Mouse (Mus musculus) intestine, embryonic 14.5 days (tissue): ENCODE data around the gene Dock6. TPM values are rescaled to one million over a fixed set of nuclear protein-coding genes. Genes with fewer than 3 reads are reported as not detected.
"Not testable (repeated sequence)": the region's sequence is repeated elsewhere in the genome, so short reads cannot be mapped to it uniquely, and the experiment has no call there.

Experiments used
- ATAC-seq: fragments of 200-750 bp; cut with Nextera tagmentation; replicated peaks from 2 replicates; pipeline ENCODE4 v1.8.0; 2017; ENCODE audit warnings: low read depth, moderate number of reproducible peaks, moderate TSS enrichment, moderate library complexity; ENCODE audit not compliant: low FRiP score, low TSS enrichment
- DNase-seq: peaks from one replicate; pipeline ENCODE4 v3.0.0-alpha.2; 2018; ENCODE audit warnings: low spot score
- H3K27ac ChIP-seq: fragments of 300-500 bp; sonication (generic); 2 replicates; pipeline ENCODE4 v1.5.1; 2014; ENCODE audit warnings: low read depth, mild to moderate bottlenecking, control low read depth
- H3K27me3 ChIP-seq: fragments of 300-500 bp; sonication (generic); replicated peaks from 2 replicates; pipeline ENCODE4 v1.6.1; 2014; ENCODE audit warnings: low read length, control low read depth; ENCODE audit not compliant: control insufficient read depth, insufficient read depth
- H3K36me3 ChIP-seq: fragments of 300-500 bp; sonication (generic); 2 replicates; pipeline ENCODE4 v1.6.1; 2014; ENCODE audit warnings: low read length, control low read depth; ENCODE audit not compliant: control insufficient read depth, insufficient read depth
- H3K4me1 ChIP-seq: fragments of 300-500 bp; sonication (generic); replicated peaks from 2 replicates; pipeline ENCODE4 v1.6.1; 2014; ENCODE audit warnings: low read length, control low read depth, mixed read lengths; ENCODE audit not compliant: control insufficient read depth, insufficient read depth
- H3K4me2 ChIP-seq: fragments of 300-500 bp; sonication (generic); 2 replicates; pipeline ENCODE4 v1.6.1; 2014; ENCODE audit warnings: low read length
- H3K4me3 ChIP-seq: fragments of 300-500 bp; sonication (generic); 2 replicates; pipeline ENCODE4 v1.5.1; 2014; ENCODE audit warnings: low read depth, low read length, control low read depth, mixed read lengths
- H3K9ac ChIP-seq: fragments of 300-500 bp; sonication (generic); 2 replicates; pipeline ENCODE4 v1.6.1; 2014; ENCODE audit warnings: mild to moderate bottlenecking, low read length
- H3K9me3 ChIP-seq: fragments of 300-500 bp; sonication (generic); 2 replicates; pipeline ENCODE4 v1.6.1; 2016; ENCODE audit warnings: low read length, control low read depth; ENCODE audit not compliant: control insufficient read depth
- WGBS: fragments of 180-500 bp; shearing (Covaris S2); extraction: QIAGEN DNeasy Blood & Tissue Kit; methylation state at CpG from one replicate; pipeline ENCODE4 v1.1.7; 2014; 5-methylcytosine and 5-hydroxymethylcytosine counted together
- polyA plus RNA-seq: library from polyadenylated mRNA; unstranded; fragments of >200 nt; fragmentation: Nextera tagmentation; extraction: Ambion mirVana; gene quantifications from 2 replicates; pipeline ENCODE4 v1.2.1, GENCODE M21; 2014

Gene Dock6
- polyA plus RNA-seq, 1 experiment from 2014 or later, result 39.4 TPM

DNA sequence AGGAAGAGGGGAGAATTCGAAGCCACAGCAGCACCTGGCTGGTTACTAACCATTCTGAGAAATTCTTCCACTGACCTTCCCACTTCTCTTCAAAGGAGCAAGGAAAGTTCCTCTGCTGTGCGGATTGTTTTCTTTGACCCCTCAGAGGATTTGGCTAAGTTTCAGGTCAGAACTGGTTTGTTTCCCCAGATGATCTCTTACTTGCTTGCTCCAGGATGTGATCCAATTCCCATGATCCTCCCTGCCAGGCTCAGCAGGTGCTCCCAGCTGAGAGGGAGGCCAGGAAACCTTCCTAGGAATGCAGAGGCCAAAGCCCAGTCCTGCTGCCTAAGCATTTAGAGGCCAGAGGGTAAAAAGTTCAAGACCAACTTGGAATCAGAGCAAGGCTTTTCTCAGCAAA, 14.2 kb upstream of the Dock6 start:
- DNase-seq (no peak), ATAC-seq (no peak)
- H3K9ac ChIP-seq, result no peak overlapping the region
- H3K4me3 ChIP-seq, result no peak overlapping the region
- H3K27me3 ChIP-seq, result no peaks in the 10 kb centered on the region; the same call in 1 of the 2 replicates
- no peaks in the 10 kb centered on the region for H3K36me3 ChIP-seq
- WGBS, result 48% methylated on average over 2 of the region's 2 CpGs
- no peak overlapping the region for H3K27ac ChIP-seq
- no peaks in the 10 kb centered on the region for H3K4me1 ChIP-seq
- H3K9me3 ChIP-seq, result no peaks in the 10 kb centered on the region
- H3K4me2 ChIP-seq, result no peak overlapping the region

DNA sequence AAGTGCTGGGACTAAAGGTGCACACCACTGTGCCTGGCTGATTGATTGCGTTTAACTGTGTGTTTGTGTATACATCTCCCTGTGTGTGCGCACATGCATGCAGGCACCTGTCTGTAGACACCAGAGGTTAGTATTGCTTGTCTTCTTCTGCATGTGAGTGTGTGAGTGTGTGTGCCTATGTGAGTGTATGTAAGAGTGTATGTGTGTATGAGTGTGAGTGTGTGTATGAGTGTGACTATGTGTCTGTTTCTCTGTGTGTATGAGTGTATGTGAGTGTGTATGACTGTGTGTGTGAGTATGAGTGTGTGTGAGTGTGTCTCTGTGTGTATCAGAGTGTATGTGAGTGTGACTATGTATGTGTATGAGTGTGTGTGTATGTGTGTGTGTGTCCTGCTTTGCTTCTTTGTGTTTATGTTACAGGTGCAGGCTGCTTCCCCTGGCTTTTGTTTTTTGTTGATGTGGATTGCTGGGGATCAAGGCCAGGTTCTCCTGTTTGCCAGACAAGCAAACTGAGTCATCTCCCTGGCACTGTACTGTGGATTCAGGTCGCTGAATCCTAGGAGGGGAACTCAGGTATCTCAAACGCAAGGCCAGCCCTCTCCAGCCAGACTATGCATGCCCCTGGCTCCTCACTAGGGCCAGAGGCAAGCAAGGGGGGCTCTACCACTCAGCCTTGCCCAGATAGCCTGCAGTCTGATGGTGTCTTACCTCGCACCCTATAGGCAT, 13.4 kb upstream of the Dock6 start:
- no peaks in the 10 kb centered on the region for H3K4me1 ChIP-seq
- H3K9me3 ChIP-seq, result no peaks in the 10 kb centered on the region
- 70% methylated on average over 5 of the region's 5 CpGs for WGBS
- no peak overlapping the region for H3K9ac ChIP-seq
- no peak overlapping the region for H3K27ac ChIP-seq
- DNase-seq (no peak), ATAC-seq (no peak)
- no peaks in the 10 kb centered on the region for H3K36me3 ChIP-seq
- no peak overlapping the region for H3K4me2 ChIP-seq
- no peak overlapping the region for H3K4me3 ChIP-seq
- no peaks in the 10 kb centered on the region for H3K27me3 ChIP-seq

DNA sequence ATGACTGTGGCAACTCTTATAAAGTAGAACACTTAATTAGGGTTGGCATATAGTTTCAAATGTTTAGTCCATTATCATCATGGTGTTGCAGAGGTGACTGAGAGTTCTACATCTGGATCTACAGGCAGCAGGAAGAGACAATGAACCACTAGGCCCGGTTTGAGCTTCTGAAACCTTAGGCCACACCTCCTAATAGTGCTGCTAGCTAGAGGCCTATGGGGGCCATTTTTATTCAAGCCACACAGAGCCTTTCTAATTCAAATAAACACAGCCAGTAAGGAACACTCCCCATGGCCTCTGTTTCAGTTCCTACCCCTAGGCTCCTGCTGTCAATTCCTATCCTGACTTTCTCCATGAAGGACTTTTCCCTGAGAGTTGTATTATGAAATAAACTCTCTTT, 9.7 kb upstream of the Dock6 start:
- no peak overlapping the region for H3K4me2 ChIP-seq
- H3K9me3 ChIP-seq, result no peaks in the 10 kb centered on the region
- ATAC-seq (no peak), DNase-seq (no peak)
- H3K4me3 ChIP-seq, result no peak overlapping the region
- no peaks in the 10 kb centered on the region for H3K4me1 ChIP-seq
- H3K27ac ChIP-seq, result no peak overlapping the region
- no peaks in the 10 kb centered on the region for H3K36me3 ChIP-seq
- 81% methylated on average over 1 of the region's 1 CpGs for WGBS
- no peak overlapping the region for H3K9ac ChIP-seq
- no peaks in the 10 kb centered on the region for H3K27me3 ChIP-seq

DNA sequence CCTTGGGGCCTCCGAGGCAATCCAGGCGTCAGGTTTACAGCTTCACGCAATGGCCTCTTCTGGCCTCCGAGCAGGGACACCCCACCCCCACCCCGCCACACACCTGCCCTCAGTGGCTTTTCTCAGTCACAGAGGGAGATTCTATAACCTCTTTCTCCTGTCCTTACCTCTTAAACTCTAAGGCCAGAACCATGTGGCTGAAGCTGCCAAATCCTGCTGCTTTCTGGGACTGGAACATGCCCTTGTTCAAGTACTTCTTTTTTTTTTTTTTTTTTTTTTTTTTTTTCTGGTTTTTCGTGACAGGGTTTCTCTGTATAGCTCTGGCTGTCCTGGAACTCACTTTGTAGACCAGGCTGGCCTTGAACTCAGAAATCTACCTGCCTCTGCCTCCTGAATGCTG, 7.9 kb upstream of the Dock6 start:
- not testable (repeated sequence) for H3K36me3 ChIP-seq, H3K9me3 ChIP-seq, H3K27me3 ChIP-seq, H3K4me2 ChIP-seq, DNase-seq, H3K9ac ChIP-seq, H3K4me1 ChIP-seq, H3K4me3 ChIP-seq, ATAC-seq, H3K27ac ChIP-seq
- WGBS, result 52% methylated on average over 6 of the region's 6 CpGs

DNA sequence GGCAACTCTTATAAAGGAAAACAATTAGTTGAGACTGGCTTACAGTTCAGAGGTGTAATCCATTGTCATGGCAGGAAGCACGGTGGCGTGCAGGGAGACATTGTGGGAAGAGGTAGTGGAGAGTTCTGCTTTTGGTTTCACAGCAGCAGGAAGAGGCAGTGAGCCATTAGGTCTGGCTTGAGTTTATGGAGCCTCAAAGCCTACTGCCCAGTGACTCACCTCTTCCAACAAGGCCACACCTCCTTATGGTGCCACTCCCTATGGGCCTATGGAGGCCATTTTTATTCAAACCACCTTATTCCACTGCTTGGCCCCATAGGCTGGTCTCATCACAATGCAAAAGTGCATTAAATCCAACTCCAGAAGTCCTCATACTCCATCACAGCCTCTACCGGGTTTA, 7.2 kb upstream of the Dock6 start:
- H3K27me3 ChIP-seq, result no peaks in the 10 kb centered on the region
- no peak overlapping the region for H3K4me3 ChIP-seq
- no peak for ATAC-seq
- no peaks in the 10 kb centered on the region for H3K4me1 ChIP-seq
- H3K9me3 ChIP-seq, result no peaks in the 10 kb centered on the region
- DNase-seq, result no peak
- no peak overlapping the region for H3K4me2 ChIP-seq
- 77% methylated on average over 3 of the region's 3 CpGs for WGBS
- no peak overlapping the region for H3K27ac ChIP-seq
- H3K36me3 ChIP-seq, result no peaks in the 10 kb centered on the region
- no peak overlapping the region for H3K9ac ChIP-seq

DNA sequence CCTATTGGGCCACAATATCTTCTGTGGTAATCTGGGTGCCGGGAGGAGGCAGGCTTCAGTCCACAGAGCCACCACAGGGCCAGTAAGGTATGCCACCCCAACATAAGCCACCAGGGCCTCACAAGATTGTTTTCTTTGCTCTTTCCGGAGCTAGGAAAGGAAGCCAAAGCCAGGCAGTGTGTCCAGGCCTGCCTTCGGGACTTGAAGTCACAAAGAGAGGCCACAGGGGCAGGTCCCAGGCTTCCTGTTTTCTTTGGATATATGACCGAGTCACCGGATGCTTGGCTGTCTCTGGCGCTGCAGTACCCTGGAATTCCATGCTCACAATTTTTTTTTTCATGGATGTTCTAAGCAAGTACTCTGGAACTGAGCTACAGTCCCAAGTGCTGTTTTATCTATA, 5.6 kb upstream of the Dock6 start:
- no peak for ATAC-seq
- H3K36me3 ChIP-seq, result no peaks in the 10 kb centered on the region
- no peaks in the 10 kb centered on the region for H3K27me3 ChIP-seq
- H3K4me3 ChIP-seq, result no peak overlapping the region
- no peaks in the 10 kb centered on the region for H3K4me1 ChIP-seq
- H3K27ac ChIP-seq, result no peak overlapping the region
- H3K4me2 ChIP-seq, result no peak overlapping the region
- H3K9me3 ChIP-seq, result no peaks in the 10 kb centered on the region
- 49% methylated on average over 6 of the region's 6 CpGs for WGBS
- H3K9ac ChIP-seq, result no peak overlapping the region
- DNase-seq, result no peak

DNA sequence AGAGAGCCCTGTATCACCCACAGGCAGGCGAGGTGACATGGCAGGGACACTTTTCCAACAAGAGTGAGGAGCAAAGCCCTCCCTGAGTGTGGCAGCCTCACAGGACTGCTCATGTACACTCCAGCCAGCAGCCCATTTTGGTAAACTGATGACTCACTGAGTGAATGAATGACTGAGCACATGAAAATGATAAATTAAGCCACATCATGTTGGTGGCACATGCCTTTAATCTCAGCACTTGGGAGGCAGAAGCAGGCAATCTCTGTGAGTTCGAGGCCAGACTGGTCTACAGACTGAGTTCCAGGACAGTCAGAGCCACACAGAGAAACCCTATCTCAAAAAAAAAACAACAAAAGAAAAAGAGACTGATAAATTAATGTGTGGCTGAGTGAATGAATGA, 5.1 kb upstream of the Dock6 start:
- no peak overlapping the region for H3K4me2 ChIP-seq
- no peaks in the 10 kb centered on the region for H3K9me3 ChIP-seq
- no peaks in the 10 kb centered on the region for H3K27me3 ChIP-seq
- WGBS, result 82% methylated on average over 2 of the region's 2 CpGs
- ATAC-seq (no peak), DNase-seq (no peak)
- no peak overlapping the region for H3K9ac ChIP-seq
- no peak overlapping the region for H3K27ac ChIP-seq
- H3K36me3 ChIP-seq, result no peaks in the 10 kb centered on the region
- no peaks in the 10 kb centered on the region for H3K4me1 ChIP-seq
- no peak overlapping the region for H3K4me3 ChIP-seq

DNA sequence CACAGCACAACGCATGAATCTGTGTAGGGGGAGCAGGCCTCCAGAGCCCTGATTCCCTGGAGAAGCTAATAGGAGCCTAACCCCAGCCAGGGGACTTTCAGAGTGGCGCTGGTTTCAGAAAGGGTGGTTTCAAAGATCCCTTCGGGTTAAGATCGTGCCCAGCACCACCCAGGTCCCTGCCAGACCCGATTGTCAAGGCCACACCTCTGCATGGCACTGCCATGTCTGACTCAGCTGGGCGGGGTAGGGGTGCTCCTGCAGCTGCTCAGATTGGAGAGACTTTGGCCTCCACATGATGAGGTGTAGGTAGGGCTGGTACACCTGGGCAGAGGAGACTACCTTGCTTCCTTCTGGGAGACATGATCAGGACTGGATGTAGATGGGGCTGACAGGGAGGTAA, 2.5 kb upstream of the Dock6 start:
- Histone ChIP-seq H3K36me3 (no peaks in the 10 kb centered on the region), H3K4me1 (peaks cover 4% of the 10 kb centered on the region; the same call in 1 of the 2 replicates), H3K4me2 (no peak overlapping the region), H3K27me3 (no peaks in the 10 kb centered on the region), H3K9me3 (no peaks in the 10 kb centered on the region), H3K9ac (no peak overlapping the region), H3K4me3 (no peak overlapping the region), H3K27ac (no peak overlapping the region)
- ATAC-seq (no peak), DNase-seq (no peak)
- 89% methylated on average over 6 of the region's 6 CpGs for WGBS

DNA sequence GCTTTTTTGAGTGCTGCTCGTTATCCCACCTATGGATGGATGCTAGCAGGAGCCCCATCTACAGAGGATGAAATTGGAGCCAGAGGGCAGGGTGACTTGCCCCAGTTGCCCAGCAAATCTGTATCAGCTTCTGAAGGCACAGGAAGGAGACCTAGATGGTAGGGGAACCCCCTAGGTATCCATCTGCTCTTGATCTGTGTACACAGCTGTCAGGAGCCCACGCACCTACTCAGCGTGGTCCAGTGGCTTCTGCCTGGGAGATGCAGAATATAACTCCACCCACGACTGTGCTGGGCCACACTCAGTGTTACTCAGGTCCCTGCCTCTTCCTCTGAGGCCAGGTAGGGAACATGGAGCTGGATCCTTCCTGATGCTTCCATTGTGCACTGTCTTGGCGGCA, 1.5 kb upstream of the Dock6 start:
- H3K36me3 ChIP-seq, result no peaks in the 10 kb centered on the region
- no peak overlapping the region for H3K4me3 ChIP-seq
- no peak overlapping the region for H3K4me2 ChIP-seq
- H3K27me3 ChIP-seq, result no peaks in the 10 kb centered on the region
- DNase-seq, result no peak
- 72% methylated on average over 5 of the region's 5 CpGs for WGBS
- ATAC-seq, result no peak
- no peak overlapping the region for H3K9ac ChIP-seq
- H3K9me3 ChIP-seq, result no peaks in the 10 kb centered on the region
- H3K27ac ChIP-seq, result no peak overlapping the region
- H3K4me1 ChIP-seq, result peaks cover 4% of the 10 kb centered on the region; the same call in 1 of the 2 replicates
